Mouse (Mus musculus) hindbrain, embryonic 14.5 days (tissue): ENCODE measurements around the gene Gm17416. TPM values are rescaled to one million over a fixed set of nuclear protein-coding genes. Genes with fewer than 3 reads are reported as not detected.

Experiments
- ATAC-seq: fragments of 200-750 bp; cut with Nextera tagmentation; 2 replicates; pipeline ENCODE4 v1.8.0; 2017; ENCODE audit warnings: moderate number of reproducible peaks, mild to moderate bottlenecking, moderate TSS enrichment, moderate library complexity; ENCODE audit not compliant: low FRiP score
- DNase-seq: peaks from one replicate; pipeline ENCODE4 v3.0.0-alpha.2; 2015; ENCODE audit warnings: low spot score
- H3K27ac ChIP-seq: fragments of 300-500 bp; sonication (generic); 2 replicates; pipeline ENCODE4 v1.5.1; 2014; ENCODE audit warnings: mild to moderate bottlenecking, moderate library complexity
- H3K27me3 ChIP-seq: fragments of 300-500 bp; sonication (generic); 2 replicates; pipeline ENCODE4 v1.6.1; 2014; ENCODE audit warnings: mild to moderate bottlenecking, low read length, mixed read lengths; ENCODE audit not compliant: control insufficient read depth, insufficient read depth
- H3K36me3 ChIP-seq: fragments of 300-500 bp; sonication (generic); replicated peaks from 2 replicates; pipeline ENCODE4 v1.6.1; 2014; ENCODE audit not compliant: control insufficient read depth, insufficient read depth
- H3K4me1 ChIP-seq: fragments of 300-500 bp; sonication (generic); replicated peaks from 2 replicates; pipeline ENCODE4 v1.6.1; 2014; ENCODE audit warnings: antibody characterized with exemption, low read length, mixed read lengths; ENCODE audit not compliant: control insufficient read depth, insufficient read depth
- H3K4me2 ChIP-seq: fragments of 300-500 bp; sonication (generic); replicated peaks from 2 replicates; pipeline ENCODE4 v1.6.1; 2014; ENCODE audit warnings: mild to moderate bottlenecking, moderate library complexity
- H3K4me3 ChIP-seq: fragments of 300-500 bp; sonication (generic); replicated peaks from 2 replicates; pipeline ENCODE4 v1.5.1; 2014; ENCODE audit warnings: mild to moderate bottlenecking, low read length
- H3K9ac ChIP-seq: fragments of 300-500 bp; sonication (generic); 2 replicates; pipeline ENCODE4 v1.6.1; 2014
- H3K9me3 ChIP-seq: fragments of 300-500 bp; sonication (generic); 2 replicates; pipeline ENCODE4 v1.6.1; 2016; ENCODE audit warnings: low read length; ENCODE audit not compliant: control insufficient read depth
- WGBS: fragments of 180-500 bp; shearing (Covaris S2); extraction: QIAGEN DNeasy Blood & Tissue Kit; methylation state at CpG from one replicate; pipeline ENCODE4 v1.1.7; 2014; 5-methylcytosine and 5-hydroxymethylcytosine counted together
- polyA plus RNA-seq: library from polyadenylated mRNA; unstranded; fragments of >200 nt; fragmentation: Nextera tagmentation; extraction: Ambion mirVana; gene quantifications from 2 replicates; pipeline ENCODE4 v1.2.1, GENCODE M21; 2014

Gene Gm17416
- polyA plus RNA-seq, 1 experiment from 2014 or later = not detected

GRCm38 (mm10) chr2:152569881-152570280, 743 bp downstream of the Gm17416 start:
- H3K4me1 ChIP-seq = no peaks in the 10 kb centered on the region
- H3K4me2 ChIP-seq = no peak overlapping the region
- no peaks in the 10 kb centered on the region for H3K9me3 ChIP-seq
- H3K27ac ChIP-seq = no peak overlapping the region
- ATAC-seq = no peak
- no peaks in the 10 kb centered on the region for H3K36me3 ChIP-seq
- H3K27me3 ChIP-seq = no peaks in the 10 kb centered on the region
- no peak overlapping the region for H3K9ac ChIP-seq
- H3K4me3 ChIP-seq = no peak overlapping the region
- 90% methylated on average over 4 of the region's 4 CpGs for WGBS
- no peak for DNase-seq

- Histone ChIP-seq H3K4me3 (no peak overlapping the region), H3K4me2 (no peak overlapping the region), H3K4me1 (no peaks in the 10 kb centered on the region), H3K9ac (no peak overlapping the region), H3K27ac (no peak overlapping the region), H3K36me3 (no peaks in the 10 kb centered on the region), H3K27me3 (no peaks in the 10 kb centered on the region), H3K9me3 (no peaks in the 10 kb centered on the region)
- ATAC-seq (no peak), DNase-seq (no peak)
- WGBS = 85% methylated on average over 6 of the region's 6 CpGs
These were observed 1.2 kb downstream of the Gm17416 start for GRCm38 (mm10) chr2:152570313-152570712.

GRCm38 (mm10) chr2:152572114-152572794, 3.1 kb downstream of the Gm17416 start, which contains the start of gene Defb21:
Gene Defb21, plus strand, starts transcription at chr2:152572744.
- no peak for ATAC-seq
- no peaks in the 10 kb centered on the region for H3K36me3 ChIP-seq
- H3K4me2 ChIP-seq = no peak within 1 kb of the TSS
- H3K27ac ChIP-seq = no peak within 1 kb of the TSS
- no peaks in the 10 kb centered on the region for H3K9me3 ChIP-seq
- H3K27me3 ChIP-seq = no peaks in the 10 kb centered on the region
- H3K4me1 ChIP-seq = no peaks in the 10 kb centered on the region
- H3K9ac ChIP-seq = no peak within 1 kb of the TSS
- no peak for DNase-seq
- WGBS = 63% methylated on average over 11 of the region's 11 CpGs
- no peak within 1 kb of the TSS for H3K4me3 ChIP-seq

- no peak for ATAC-seq
- no peaks in the 10 kb centered on the region for H3K36me3 ChIP-seq
- H3K4me3 ChIP-seq = no peak overlapping the region
- no peak for DNase-seq
- no peak overlapping the region for H3K9ac ChIP-seq
- H3K4me2 ChIP-seq = no peak overlapping the region
- no peaks in the 10 kb centered on the region for H3K9me3 ChIP-seq
- H3K27me3 ChIP-seq = no peaks in the 10 kb centered on the region
- H3K27ac ChIP-seq = no peak overlapping the region
- H3K4me1 ChIP-seq = no peaks in the 10 kb centered on the region
- WGBS = 85% methylated on average over 8 of the region's 8 CpGs
These were observed 4.3 kb downstream of the Gm17416 start for GRCm38 (mm10) chr2:152573484-152573883.

GRCm38 (mm10) chr2:152580107-152580506, 11.0 kb downstream of the Gm17416 start, which contains the start of gene Defb19:
Gene Defb19, minus strand, starts transcription at chr2:152580312.
- WGBS = 72% methylated on average over 7 of the region's 7 CpGs
- Histone ChIP-seq H3K27ac (no peak within 1 kb of the TSS), H3K27me3 (no peaks in the 10 kb centered on the region), H3K4me1 (no peaks in the 10 kb centered on the region), H3K9ac (no peak within 1 kb of the TSS), H3K9me3 (no peaks in the 10 kb centered on the region), H3K36me3 (no peaks in the 10 kb centered on the region), H3K4me2 (no peak within 1 kb of the TSS), H3K4me3 (no peak within 1 kb of the TSS)
- ATAC-seq = no peak
- no peak for DNase-seq

- Histone ChIP-seq H3K36me3 (no peaks in the 10 kb centered on the region), H3K27me3 (no peaks in the 10 kb centered on the region), H3K9me3 (no peaks in the 10 kb centered on the region), H3K4me1 (no peaks in the 10 kb centered on the region), H3K27ac (no peak overlapping the region), H3K4me2 (no peak overlapping the region), H3K4me3 (no peak overlapping the region), H3K9ac (no peak overlapping the region)
- 92% methylated on average over 11 of the region's 11 CpGs for WGBS
- DNase-seq (no peak), ATAC-seq (no peak)
These were observed 11.5 kb downstream of the Gm17416 start for GRCm38 (mm10) chr2:152580612-152581011.

- Histone ChIP-seq H3K27ac (no peak overlapping the region), H3K4me1 (no peaks in the 10 kb centered on the region), H3K27me3 (no peaks in the 10 kb centered on the region), H3K36me3 (no peaks in the 10 kb centered on the region), H3K4me3 (no peak overlapping the region), H3K4me2 (no peak overlapping the region), H3K9me3 (no peaks in the 10 kb centered on the region), H3K9ac (no peak overlapping the region)
- DNase-seq (no peak), ATAC-seq (no peak)
- 72% methylated on average over 4 of the region's 4 CpGs for WGBS
These were observed 17.9 kb downstream of the Gm17416 start for GRCm38 (mm10) chr2:152586926-152587560.

- Histone ChIP-seq H3K27me3 (no peaks in the 10 kb centered on the region), H3K27ac (no peak overlapping the region), H3K4me2 (no peak overlapping the region), H3K9ac (no peak overlapping the region), H3K4me1 (no peaks in the 10 kb centered on the region), H3K36me3 (no peaks in the 10 kb centered on the region), H3K9me3 (no peaks in the 10 kb centered on the region), H3K4me3 (no peak overlapping the region)
- ATAC-seq (no peak), DNase-seq (no peak)
- WGBS = 55% methylated on average over 2 of the region's 2 CpGs
These were observed 19.3 kb downstream of the Gm17416 start for GRCm38 (mm10) chr2:152588450-152588849.

- DNase-seq = no peak
- Histone ChIP-seq H3K4me1 (no peaks in the 10 kb centered on the region), H3K9ac (no peak overlapping the region), H3K4me2 (no peak overlapping the region), H3K27ac (no peak overlapping the region), H3K4me3 (no peak overlapping the region), H3K36me3 (no peaks in the 10 kb centered on the region), H3K27me3 (no peaks in the 10 kb centered on the region), H3K9me3 (no peaks in the 10 kb centered on the region)
- ATAC-seq = no peak
- 55% methylated on average over 6 of the region's 6 CpGs for WGBS
These were observed 19.9 kb downstream of the Gm17416 start for GRCm38 (mm10) chr2:152589021-152589420.
